Mouse (Mus musculus): ENCODE measurements around the gene Serpinb1a.

GRCm38 (mm10) chr13:32799131-32799530, 51.9 kb downstream of the Serpinb1a start:
- TF ChIP-seq GATA1 (IDR thresholded peaks at IDR 0.05; ENCODE audit: borderline replicate concordance, low read length) (no peak), FLI1 (IDR thresholded peaks at IDR 0.05; ENCODE audit: low read length) (no peak)

Measured in megakaryocyte, embryonic 14.5 days (primary cell).